Mouse (Mus musculus) E14TG2a.4 (cell line): ENCODE results near the gene Nsd1.

Experiments
- H3K27me3 ChIP-seq: 2 replicates; pipeline ENCODE4 v1.6.1; 2014; ENCODE audit warnings: low read length, control low read depth; ENCODE audit not compliant: insufficient read depth
- H3K36me3 ChIP-seq: 2 replicates; pipeline ENCODE4 v1.6.1; 2014; ENCODE audit warnings: low read length, control low read depth; ENCODE audit not compliant: insufficient read depth
- H3K4me1 ChIP-seq: replicated peaks from 2 replicates; pipeline ENCODE4 v1.6.1; 2014; ENCODE audit warnings: low read depth, low read length, control low read depth
- H3K4me3 ChIP-seq: replicated peaks from 2 replicates; pipeline ENCODE4 v1.5.1; 2014; ENCODE audit warnings: mild to moderate bottlenecking, low read length
- H3K9me3 ChIP-seq: 2 replicates; pipeline ENCODE4 v1.6.1; 2014; ENCODE audit warnings: low read length, control low read depth
- CTCF ChIP-seq: conservative IDR thresholded peaks from 2 replicates; pipeline ENCODE4 v1.5.1; 2014; ENCODE audit warnings: low read length
- NANOG ChIP-seq: IDR thresholded peaks from 2 replicates; pipeline ENCODE4 v1.6.1; 2014; ENCODE audit warnings: borderline replicate concordance, low read length, mixed read lengths
- POU5F1 ChIP-seq: IDR thresholded peaks from 2 replicates; pipeline ENCODE4 v1.6.1; 2014; ENCODE audit warnings: low read length, borderline replicate concordance

The Nsd1 gene

DNA sequence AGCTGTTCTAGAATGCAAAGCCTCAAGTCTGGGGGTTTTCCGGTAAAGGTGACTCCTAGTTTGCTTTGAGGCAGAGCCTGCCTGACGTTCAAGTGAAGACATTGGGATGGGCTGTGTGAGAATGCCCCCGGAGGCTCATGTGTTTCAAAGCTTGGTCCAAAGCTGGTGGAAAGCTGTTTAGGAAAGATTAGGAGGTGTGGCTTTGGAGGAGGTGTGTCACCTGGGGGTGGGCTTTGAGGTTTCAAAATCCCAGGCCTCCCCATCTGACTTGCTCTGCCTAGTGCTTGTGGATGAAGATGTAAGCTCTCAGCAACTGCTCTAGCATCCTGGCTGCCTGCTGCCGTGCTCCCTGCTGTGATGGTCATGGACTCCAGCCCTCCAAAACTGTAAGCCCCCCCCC lies 126.1 kb downstream of the Nsd1 start:
- no peaks in the 10 kb centered on the region for H3K36me3 ChIP-seq
- TF ChIP-seq NANOG (no peak), POU5F1 (no peak), CTCF (no peak)
- H3K27me3 ChIP-seq = no peaks in the 10 kb centered on the region
- H3K9me3 ChIP-seq = no peaks in the 10 kb centered on the region
- H3K4me3 ChIP-seq = peak overlapping the region; percentile 74; the same call in 1 of the 2 replicates
- peaks cover 96% of the 10 kb centered on the region for H3K4me1 ChIP-seq

- H3K27me3 ChIP-seq = no peaks in the 10 kb centered on the region
- peaks cover 95% of the 10 kb centered on the region for H3K4me1 ChIP-seq
- no peaks in the 10 kb centered on the region for H3K36me3 ChIP-seq
- peak overlapping the region; percentile 74 for H3K4me3 ChIP-seq
- H3K9me3 ChIP-seq = no peaks in the 10 kb centered on the region
- TF ChIP-seq POU5F1 (no peak), CTCF (no peak), NANOG (no peak)
Measured at GRCm38 (mm10) chr13:55337341-55337975, 127.9 kb downstream of the Nsd1 start.

GRCm38 (mm10) chr13:55338131-55339054 lies 128.8 kb downstream of the Nsd1 start:
- Histone ChIP-seq H3K36me3 (peaks cover 6% of the 10 kb centered on the region), H3K27me3 (no peaks in the 10 kb centered on the region), H3K4me3 (peak overlapping the region; percentile 74), H3K9me3 (no peaks in the 10 kb centered on the region), H3K4me1 (peaks cover 97% of the 10 kb centered on the region)
- no peak for TF ChIP-seq NANOG
- TF ChIP-seq CTCF = no peak
- TF ChIP-seq POU5F1 = no peak

DNA sequence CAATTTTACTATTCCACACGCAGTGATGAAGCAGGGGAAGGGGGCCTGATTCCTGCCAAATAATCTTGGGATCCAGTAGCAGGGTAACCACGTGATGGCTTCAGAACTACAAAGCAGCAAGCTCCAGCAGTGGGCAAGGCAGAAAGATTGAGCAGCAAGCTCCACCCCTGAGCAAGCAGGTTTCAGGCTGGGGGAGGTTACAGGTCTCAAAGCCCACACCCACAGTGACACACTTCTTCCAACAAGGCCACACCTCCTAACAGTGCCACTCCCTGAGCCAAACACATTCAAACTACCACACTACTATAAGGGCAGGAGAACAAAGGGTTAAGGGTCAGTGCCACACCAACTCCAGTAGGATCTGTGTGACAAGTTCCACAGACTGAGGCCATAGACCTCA lies 129.7 kb downstream of the Nsd1 start:
- Histone ChIP-seq H3K36me3 (peaks cover 15% of the 10 kb centered on the region), H3K4me1 (peaks cover 97% of the 10 kb centered on the region), H3K9me3 (no peaks in the 10 kb centered on the region), H3K27me3 (no peaks in the 10 kb centered on the region), H3K4me3 (peak overlapping the region; percentile 74)
- TF ChIP-seq POU5F1 (no peak), NANOG (no peak), CTCF (no peak)

GRCm38 (mm10) chr13:55342469-55342868 lies 132.9 kb downstream of the Nsd1 start:
- H3K27me3 ChIP-seq = no peaks in the 10 kb centered on the region
- no peaks in the 10 kb centered on the region for H3K9me3 ChIP-seq
- peaks cover 97% of the 10 kb centered on the region for H3K4me1 ChIP-seq
- H3K36me3 ChIP-seq = peaks cover 47% of the 10 kb centered on the region
- TF ChIP-seq CTCF (no peak), NANOG (no peak), POU5F1 (no peak)
- H3K4me3 ChIP-seq = 0 out of 2 replicates have a peak overlapping the region, but pooled peaks have one; percentile 13

DNA sequence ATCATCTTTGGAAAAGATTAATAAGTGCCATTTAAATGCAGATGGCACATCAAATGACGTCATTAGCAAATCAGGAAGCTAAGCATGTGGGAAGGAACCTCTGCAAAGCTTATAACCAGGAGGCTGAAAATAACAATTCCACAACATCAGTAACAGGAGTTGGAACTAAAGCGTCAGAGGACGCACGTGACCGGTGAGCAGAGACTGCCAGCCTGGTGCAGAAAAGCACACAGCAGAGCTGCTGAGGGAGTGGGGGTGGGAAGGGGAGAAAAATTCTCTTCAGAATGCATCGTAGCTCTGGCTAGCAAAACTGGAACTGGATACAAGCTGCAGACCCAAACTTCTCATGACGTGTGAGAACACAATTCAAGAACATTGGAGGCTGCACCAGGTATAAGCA lies 134.7 kb downstream of the Nsd1 start:
- peaks cover 90% of the 10 kb centered on the region for H3K4me1 ChIP-seq
- H3K9me3 ChIP-seq = no peaks in the 10 kb centered on the region
- peaks cover 65% of the 10 kb centered on the region for H3K36me3 ChIP-seq
- no peaks in the 10 kb centered on the region for H3K27me3 ChIP-seq
- H3K4me3 ChIP-seq = no peak overlapping the region
- TF ChIP-seq POU5F1 (no peak), CTCF (no peak), NANOG (no peak)

GRCm38 (mm10) chr13:55346745-55347144 lies 137.2 kb downstream of the Nsd1 start:
- no peak overlapping the region for H3K4me3 ChIP-seq
- H3K36me3 ChIP-seq = peaks cover 90% of the 10 kb centered on the region
- TF ChIP-seq CTCF (no peak), POU5F1 (no peak)
- peaks cover 81% of the 10 kb centered on the region for H3K4me1 ChIP-seq
- no peaks in the 10 kb centered on the region for H3K27me3 ChIP-seq
- no peaks in the 10 kb centered on the region for H3K9me3 ChIP-seq

GRCm38 (mm10) chr13:55361145-55361544 lies 151.6 kb downstream of the Nsd1 start:
- Histone ChIP-seq H3K27me3 (no peaks in the 10 kb centered on the region), H3K36me3 (peaks cover 50% of the 10 kb centered on the region), H3K4me1 (peaks cover 54% of the 10 kb centered on the region), H3K4me3 (peak overlapping the region; percentile 99), H3K9me3 (no peaks in the 10 kb centered on the region)
- TF ChIP-seq NANOG = no peak
- no peak for TF ChIP-seq CTCF
- TF ChIP-seq POU5F1 = no peak
